Mouse (Mus musculus): Measurements from ENCODE around the gene Erap1.
"Not testable (repeated sequence)": the region's sequence is repeated elsewhere in the genome, so short reads cannot be mapped to it uniquely, and the experiment has no call there.

The Erap1 gene

GRCm38 (mm10) chr13:74638793-74639711, at the start of gene Erap1:
Gene Erap1 (plus strand): TSS chr13:74639568.
- DNase-seq (ENCODE audit: low read depth) = peak; percentile 80

GRCm38 (mm10) chr13:74591401-74591821, 48.0 kb upstream of the Erap1 start:
- peak; percentile 72 for DNase-seq (ENCODE audit: low read depth)

- DNase-seq (ENCODE audit: low read depth) = not testable (repeated sequence)
Observed at GRCm38 (mm10) chr13:74591828-74592227, 47.5 kb upstream of the Erap1 start.

- DNase-seq (ENCODE audit: low read depth) = not testable (repeated sequence)
Observed at GRCm38 (mm10) chr13:74597022-74597421, 42.3 kb upstream of the Erap1 start.

- DNase-seq (ENCODE audit: low read depth) = not testable (repeated sequence)
Observed at GRCm38 (mm10) chr13:74601776-74602175, 37.6 kb upstream of the Erap1 start.

- peak; percentile 89 for DNase-seq (ENCODE audit: low read depth)
Observed at GRCm38 (mm10) chr13:74617163-74618019, 22.0 kb upstream of the Erap1 start.

- DNase-seq (ENCODE audit: low read depth) = no peak
Observed at GRCm38 (mm10) chr13:74632327-74632726, 7.0 kb upstream of the Erap1 start.

- no peak for DNase-seq (ENCODE audit: low read depth)
Observed at GRCm38 (mm10) chr13:74632857-74633256, 6.5 kb upstream of the Erap1 start.

- DNase-seq (ENCODE audit: low read depth) = peak; percentile 96
Observed at GRCm38 (mm10) chr13:74639712-74640522, 549 bp downstream of the Erap1 start.

- DNase-seq (ENCODE audit: low read depth) = not testable (repeated sequence)
Observed at GRCm38 (mm10) chr13:74640523-74640920, 1.2 kb downstream of the Erap1 start.

- DNase-seq (ENCODE audit: low read depth) = no peak
Observed at GRCm38 (mm10) chr13:74695497-74696193, 56.3 kb downstream of the Erap1 start.

- DNase-seq (ENCODE audit: low read depth) = no peak
Observed at GRCm38 (mm10) chr13:74696225-74696624, 56.9 kb downstream of the Erap1 start.

GRCm38 (mm10) chr13:74719002-74719401, 79.6 kb downstream of the Erap1 start:
- no peak for DNase-seq (ENCODE audit: low read depth)

GRCm38 (mm10) chr13:74733726-74734125, 94.4 kb downstream of the Erap1 start:
- no peak for DNase-seq (ENCODE audit: low read depth)

GRCm38 (mm10) chr13:74735834-74736233, 96.5 kb downstream of the Erap1 start:
- DNase-seq (ENCODE audit: low read depth) = no peak

GRCm38 (mm10) chr13:74736396-74736795, 97.0 kb downstream of the Erap1 start:
- DNase-seq (ENCODE audit: low read depth) = no peak

Data from NIH3T3 (cell line).